15 mouse cellular contexts compared by ENCODE assay signal in genomic region chr4:145111641-145112040, GRCm38 (mm10).
DNase-seq lines count a peak whose midpoint lies in the region; ATAC-seq lines count a peak whose summit lies in the region.
"Had no signal": no experiment of that assay in that cellular context is flagged by ENCODE, and none has a peak within 500 bp of the region (broad histone marks: within the 10 kb centered on the region; RNA-seq: fewer than 3 reads in every experiment).

No protein-coding gene starts in this region.

- WGBS in kidney, embryonic 14.5 days = 28% methylated on average over 4 of the region's 4 CpGs

- peaks cover 59% of the 10 kb centered on the region for H3K36me3 ChIP-seq in kidney, embryonic 14.5 days (ENCODE audit: control insufficient read depth, insufficient read depth, low read length)

- H3K27ac ChIP-seq in kidney, embryonic 14.5 days (ENCODE audit: low read depth, low read length) = peak overlapping the region; percentile 55; the same call in 1 of the 2 replicates
- H3K27ac ChIP-seq in brown adipose tissue, adult 24 weeks (replicated peaks; ENCODE audit: low read depth, low read length) = peak overlapping the region; percentile 48
- H3K27ac ChIP-seq: embryonic facial prominence, embryonic 12.5 days; midbrain, embryonic 12.5 days; neural tube, embryonic 13.5 days had no signal

- no peaks in the 10 kb centered on the region for H3K27me3 ChIP-seq in kidney, embryonic 14.5 days (ENCODE audit: control insufficient read depth, insufficient read depth, low read length)
- H3K27me3 ChIP-seq: embryonic facial prominence, embryonic 12.5 days; midbrain, embryonic 12.5 days; neural tube, embryonic 13.5 days had no signal

- H3K4me3 ChIP-seq in kidney, embryonic 14.5 days (ENCODE audit: low read length) = no peak overlapping the region
- no peak overlapping the region for H3K4me3 ChIP-seq in brown adipose tissue, adult 24 weeks (ENCODE audit: insufficient read depth, low read depth, low read length)
- H3K4me3 ChIP-seq: embryonic facial prominence, embryonic 12.5 days; midbrain, embryonic 12.5 days; neural tube, embryonic 13.5 days had no signal

- no peak overlapping the region for H3K4me2 ChIP-seq in kidney, embryonic 14.5 days (replicated peaks; ENCODE audit: low read depth, low read length)
- H3K4me2 ChIP-seq: embryonic facial prominence, embryonic 12.5 days; liver, embryonic 11.5 days; midbrain, embryonic 12.5 days; neural tube, embryonic 13.5 days had no signal

- H3K9me3 ChIP-seq in kidney, embryonic 14.5 days (ENCODE audit: control insufficient read depth, low read length) = no peaks in the 10 kb centered on the region
- H3K9me3 ChIP-seq: embryonic facial prominence, embryonic 12.5 days; midbrain, embryonic 12.5 days; neural tube, embryonic 13.5 days had no signal

- no peak for DNase-seq in kidney, postnatal 36 days
- DNase-seq in A20 (ENCODE audit: low read depth, low spot score) = peak; percentile 81
- DNase-seq in lung, postnatal 36 days = peak; percentile 27
- DNase-seq in right cerebral cortex, postnatal 4 days = no peak
- no peak for DNase-seq in urinary bladder, adult 2 months (ENCODE audit: low spot score)
- no peak for DNase-seq in cerebellum, adult 11-12 months
- DNase-seq: forebrain, postnatal 0 days; layer of hippocampus, postnatal 36 days; thymus, postnatal 25 days had no signal

- H3K9ac ChIP-seq in kidney, embryonic 14.5 days (ENCODE audit: low read depth, low read length) = no peak overlapping the region
- H3K9ac ChIP-seq: embryonic facial prominence, embryonic 12.5 days; forebrain, postnatal 0 days; midbrain, embryonic 12.5 days; neural tube, embryonic 13.5 days had no signal

- H3K4me1 ChIP-seq in kidney, embryonic 14.5 days (ENCODE audit: control insufficient read depth, insufficient read depth, low read length) = 0 out of 2 replicates have a peak, but pooled peaks cover 5% of the 10 kb centered on the region
- peaks cover 3% of the 10 kb centered on the region; the same call in 1 of the 2 replicates for H3K4me1 ChIP-seq in brown adipose tissue, adult 24 weeks (ENCODE audit: control insufficient read depth, insufficient read depth, insufficient read length, low read length)
- H3K4me1 ChIP-seq: midbrain, embryonic 12.5 days; neural tube, embryonic 13.5 days had no signal

- ATAC-seq in kidney, embryonic 14.5 days (ENCODE audit: low FRiP score, low TSS enrichment) = peak; percentile 76; the same call in 1 of the 2 replicates
- ATAC-seq: forebrain, postnatal 0 days had no signal

Comparison
In these comparisons a context has a peak if more than half of its experiments do, and no peak if none do; other contexts are left out.
1. DNase-seq: peak in A20 (single experiment) and lung, postnatal 36 days (single experiment); none in kidney, postnatal 36 days (0 of 2), right cerebral cortex, postnatal 4 days (single experiment), urinary bladder, adult 2 months (single experiment) and cerebellum, adult 11-12 months (single experiment).